Mouse (Mus musculus) E14TG2a.4 (cell line): Measurements from ENCODE around the gene Adk.

Experiments used
- H3K27me3 ChIP-seq: 2 replicates; pipeline ENCODE4 v1.6.1; 2014; ENCODE audit warnings: low read length, control low read depth; ENCODE audit not compliant: insufficient read depth
- H3K36me3 ChIP-seq: 2 replicates; pipeline ENCODE4 v1.6.1; 2014; ENCODE audit warnings: low read length, control low read depth; ENCODE audit not compliant: insufficient read depth
- H3K4me1 ChIP-seq: replicated peaks from 2 replicates; pipeline ENCODE4 v1.6.1; 2014; ENCODE audit warnings: low read depth, low read length, control low read depth
- H3K4me3 ChIP-seq: replicated peaks from 2 replicates; pipeline ENCODE4 v1.5.1; 2014; ENCODE audit warnings: mild to moderate bottlenecking, low read length
- H3K9me3 ChIP-seq: 2 replicates; pipeline ENCODE4 v1.6.1; 2014; ENCODE audit warnings: low read length, control low read depth
- CTCF ChIP-seq: conservative IDR thresholded peaks from 2 replicates; pipeline ENCODE4 v1.5.1; 2014; ENCODE audit warnings: low read length
- NANOG ChIP-seq: IDR thresholded peaks from 2 replicates; pipeline ENCODE4 v1.6.1; 2014; ENCODE audit warnings: borderline replicate concordance, low read length, mixed read lengths
- POU5F1 ChIP-seq: IDR thresholded peaks from 2 replicates; pipeline ENCODE4 v1.6.1; 2014; ENCODE audit warnings: low read length, borderline replicate concordance

The Adk gene

GRCm38 (mm10) chr14:21053151-21053550 is 777 bp downstream of the Adk start:
- H3K27me3 ChIP-seq: no peaks in the 10 kb centered on the region
- H3K4me1 ChIP-seq: peaks cover 52% of the 10 kb centered on the region
- H3K4me3 ChIP-seq: peak overlapping the region; percentile 99
- peaks cover 35% of the 10 kb centered on the region for H3K36me3 ChIP-seq
- TF ChIP-seq POU5F1 (no peak), CTCF (no peak), NANOG (no peak)
- no peaks in the 10 kb centered on the region for H3K9me3 ChIP-seq

- peaks cover 47% of the 10 kb centered on the region for H3K4me1 ChIP-seq
- peak overlapping the region; percentile 99 for H3K4me3 ChIP-seq
- TF ChIP-seq CTCF (no peak), NANOG (no peak), POU5F1 (no peak)
- H3K36me3 ChIP-seq: peaks cover 35% of the 10 kb centered on the region
- H3K9me3 ChIP-seq: no peaks in the 10 kb centered on the region
- no peaks in the 10 kb centered on the region for H3K27me3 ChIP-seq
Observed at GRCm38 (mm10) chr14:21053586-21053985, 1.2 kb downstream of the Adk start.

- peaks cover 37% of the 10 kb centered on the region for H3K36me3 ChIP-seq
- TF ChIP-seq CTCF (no peak), NANOG (no peak), POU5F1 (no peak)
- peaks cover 22% of the 10 kb centered on the region for H3K4me1 ChIP-seq
- no peaks in the 10 kb centered on the region for H3K27me3 ChIP-seq
- no peak overlapping the region for H3K4me3 ChIP-seq
- H3K9me3 ChIP-seq: no peaks in the 10 kb centered on the region
Observed at GRCm38 (mm10) chr14:21058972-21059371, 6.6 kb downstream of the Adk start.

- H3K27me3 ChIP-seq: no peaks in the 10 kb centered on the region
Observed at GRCm38 (mm10) chr14:21062766-21063513, 10.6 kb downstream of the Adk start.

GRCm38 (mm10) chr14:21064321-21064720 is 11.9 kb downstream of the Adk start:
- TF ChIP-seq NANOG: no peak

More at GRCm38 (mm10) chr14:21062766-21063513, 10.6 kb downstream of the Adk start:
- H3K36me3 ChIP-seq: peaks cover 7% of the 10 kb centered on the region; the same call in 1 of the 2 replicates
- peaks cover 3% of the 10 kb centered on the region; the same call in 1 of the 2 replicates for H3K4me1 ChIP-seq
- no peak overlapping the region for H3K4me3 ChIP-seq
- no peaks in the 10 kb centered on the region for H3K9me3 ChIP-seq
- TF ChIP-seq NANOG (no peak), CTCF (no peak), POU5F1 (no peak)

GRCm38 (mm10) chr14:21065490-21066162 is 13.3 kb downstream of the Adk start:
- TF ChIP-seq CTCF: no peak
- no peak for TF ChIP-seq NANOG
- TF ChIP-seq POU5F1: no peak
- Histone ChIP-seq H3K27me3 (no peaks in the 10 kb centered on the region), H3K36me3 (no peaks in the 10 kb centered on the region; the same call in 1 of the 2 replicates), H3K4me3 (no peak overlapping the region), H3K4me1 (peaks cover 3% of the 10 kb centered on the region; the same call in 1 of the 2 replicates), H3K9me3 (no peaks in the 10 kb centered on the region)

More at GRCm38 (mm10) chr14:21064321-21064720, 11.9 kb downstream of the Adk start:
- Histone ChIP-seq H3K4me3 (no peak overlapping the region), H3K27me3 (no peaks in the 10 kb centered on the region), H3K4me1 (peaks cover 3% of the 10 kb centered on the region; the same call in 1 of the 2 replicates), H3K9me3 (no peaks in the 10 kb centered on the region), H3K36me3 (peaks cover 2% of the 10 kb centered on the region; the same call in 1 of the 2 replicates)

GRCm38 (mm10) chr14:21069594-21069993 is 17.2 kb downstream of the Adk start:
- no peak for TF ChIP-seq NANOG
- peak; percentile 62 for TF ChIP-seq CTCF
- TF ChIP-seq POU5F1: no peak
- Histone ChIP-seq H3K9me3 (no peaks in the 10 kb centered on the region), H3K4me1 (peaks cover 13% of the 10 kb centered on the region), H3K4me3 (no peak overlapping the region), H3K27me3 (peaks cover 3% of the 10 kb centered on the region; the same call in 1 of the 2 replicates), H3K36me3 (no peaks in the 10 kb centered on the region; the same call in 1 of the 2 replicates)

GRCm38 (mm10) chr14:21073981-21074380 is 21.6 kb downstream of the Adk start:
- Histone ChIP-seq H3K27me3 (peaks cover 7% of the 10 kb centered on the region; the same call in 1 of the 2 replicates), H3K4me1 (peaks cover 35% of the 10 kb centered on the region), H3K4me3 (no peak overlapping the region), H3K9me3 (no peaks in the 10 kb centered on the region), H3K36me3 (no peaks in the 10 kb centered on the region)
- TF ChIP-seq POU5F1 (no peak), NANOG (no peak), CTCF (no peak)
